Mouse (Mus musculus) megakaryocyte-erythroid progenitor cell, adult 5-6 weeks (primary cell): ENCODE results near the gene Olfr427. TPM values are rescaled to one million over a fixed set of nuclear protein-coding genes. Genes with fewer than 3 reads are reported as not detected.
"Not testable (repeated sequence)": the region's sequence is repeated elsewhere in the genome, so short reads cannot be mapped to it uniquely, and the experiment has no call there.

Experiments used
- ATAC-seq: replicated peaks from 2 replicates; pipeline ENCODE4 v1.8.0; 2016; ENCODE audit warnings: mild to moderate bottlenecking, inconsistent platforms; ENCODE audit not compliant: severe bottlenecking, poor library complexity, low FRiP score, low TSS enrichment
- total RNA-seq, 2 experiments: library from RNA; stranded (forward) in 1 of 2; stranded (reverse) in 1 of 2; fragments of 200-1000, 215-1000 nt in 1 of 2; fragments of >200 nt in 1 of 2; fragmentation: Nextera tagmentation in 1 of 2; gene quantifications; 2 replicates each; pipeline ENCODE4 v1.2.3; 2014 to 2017

The Olfr427 gene
- total RNA-seq (2014; fragmentation: Nextera tagmentation) (not detected in 2 replicates), total RNA-seq (2017) (not detected in 2 replicates)

DNA sequence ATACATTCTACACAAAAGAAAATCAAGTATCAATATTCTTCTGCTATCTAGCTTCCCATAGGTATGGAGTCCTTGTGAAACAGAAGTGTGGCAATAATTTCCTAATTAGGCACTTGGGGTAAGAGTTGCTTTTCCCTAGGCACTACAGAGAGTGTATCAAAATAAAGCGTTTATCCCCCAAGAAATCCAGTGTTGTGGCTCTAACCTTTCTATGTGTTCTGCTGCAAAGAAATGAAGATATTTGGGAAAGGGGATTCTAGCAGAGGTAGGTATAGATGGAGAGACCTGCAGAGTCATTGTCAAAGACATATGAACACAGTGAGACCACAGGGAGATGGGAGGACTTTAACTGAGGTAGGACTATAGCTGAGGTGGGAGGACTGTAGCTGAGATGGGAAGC lies at the start of gene Olfr427:
Gene Olfr427 (plus strand): TSS at position 301 of the 400 bp plus-strand sequence.
- no peak for ATAC-seq

DNA sequence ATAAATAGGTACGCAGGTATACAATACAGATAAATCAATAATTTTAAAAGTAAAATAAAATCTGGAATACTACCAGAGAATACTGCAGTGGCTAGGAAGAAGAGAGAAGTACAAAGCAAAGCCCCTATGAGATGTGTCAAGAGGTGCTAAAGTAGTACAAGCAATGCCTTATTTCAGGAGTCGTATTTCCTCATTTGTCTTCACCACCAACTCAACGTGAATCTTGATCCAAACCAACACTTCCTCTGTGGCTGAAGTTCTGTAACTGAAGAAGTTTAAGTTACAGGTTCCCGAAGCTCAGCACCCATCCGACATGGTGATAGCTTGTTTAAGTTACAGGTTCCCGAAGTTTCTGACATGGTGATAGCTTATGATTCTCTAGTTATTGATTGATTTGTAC lies 48.5 kb upstream of the Olfr427 start:
- not testable (repeated sequence) for ATAC-seq

DNA sequence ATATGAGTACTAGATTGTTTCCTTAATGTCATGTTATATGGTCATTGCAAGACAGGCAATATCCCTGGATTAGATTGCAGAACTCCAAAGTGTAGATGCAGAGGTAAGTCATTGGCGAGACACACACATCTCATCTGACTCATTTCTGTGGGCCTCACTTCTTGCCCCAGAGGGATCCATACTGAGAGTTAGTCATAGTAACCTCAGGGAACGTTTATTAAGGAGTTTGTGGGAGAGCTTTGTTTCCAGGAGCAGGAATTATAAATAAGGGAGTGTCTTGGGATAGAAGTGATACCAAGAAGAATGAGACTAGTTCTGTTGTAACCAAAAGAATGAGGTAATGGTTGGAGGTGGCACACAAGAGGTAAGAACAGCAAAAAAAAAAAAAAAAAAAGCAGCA lies 47.8 kb upstream of the Olfr427 start, which contains the start of gene Olfr432:
Gene Olfr432 (plus strand): TSS at position 313 of the 400 bp plus-strand sequence.
- ATAC-seq = no peak

DNA sequence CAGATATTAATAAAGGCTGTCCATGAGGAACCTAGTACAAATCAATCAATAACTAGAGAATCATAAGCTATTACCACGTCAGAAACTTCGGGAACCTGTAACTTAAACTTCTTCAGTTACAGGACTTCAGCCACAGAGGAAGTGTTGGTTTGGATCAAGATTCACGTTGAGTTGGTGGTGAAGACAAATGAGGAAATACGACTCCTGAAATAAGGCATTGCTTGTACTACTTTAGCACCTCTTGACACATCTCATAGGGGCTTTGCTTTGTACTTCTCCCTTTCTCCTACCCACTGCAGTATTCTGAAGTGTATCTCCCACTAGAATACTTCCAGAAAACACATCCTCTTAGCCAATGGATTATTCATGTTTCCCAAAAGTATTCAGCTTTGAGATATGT lies 47.3 kb upstream of the Olfr427 start:
- not testable (repeated sequence) for ATAC-seq

DNA sequence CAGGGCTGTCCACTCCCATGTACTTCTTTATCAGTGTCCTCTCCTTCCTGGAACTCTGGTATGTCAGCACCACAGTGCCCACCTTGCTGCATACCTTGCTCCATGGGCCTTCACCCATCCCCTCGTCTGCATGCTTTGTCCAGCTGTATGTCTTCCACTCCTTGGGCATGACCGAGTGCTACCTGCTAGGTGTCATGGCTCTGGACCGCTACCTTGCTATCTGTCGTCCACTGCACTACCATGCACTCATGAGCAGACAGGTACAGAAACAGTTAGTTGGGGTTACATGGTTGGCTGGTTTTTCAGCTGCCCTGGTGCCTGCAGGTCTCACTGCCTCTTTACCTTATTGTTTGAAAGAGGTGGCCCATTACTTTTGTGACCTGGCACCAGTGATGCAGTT lies 46.2 kb upstream of the Olfr427 start:
- no peak for ATAC-seq

DNA sequence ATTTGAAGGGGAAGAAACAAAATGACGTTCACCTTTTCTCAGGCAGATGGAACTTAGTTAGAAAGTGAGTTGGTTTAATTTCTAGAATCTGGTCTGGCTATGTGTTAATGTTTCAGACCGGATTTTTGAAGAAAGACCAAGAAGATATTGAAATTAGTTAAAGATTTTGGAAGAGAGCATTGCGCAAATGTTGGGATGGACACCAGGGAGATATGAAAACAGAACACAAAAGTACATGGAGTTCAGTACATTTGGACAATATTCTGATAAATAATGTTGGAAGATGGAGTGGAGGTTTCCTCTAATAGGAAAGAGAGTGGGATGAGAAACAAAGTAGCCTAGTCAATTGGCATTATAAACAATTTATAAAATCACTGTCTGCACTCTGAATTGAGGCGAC lies 45.2 kb upstream of the Olfr427 start:
- ATAC-seq = no peak

DNA sequence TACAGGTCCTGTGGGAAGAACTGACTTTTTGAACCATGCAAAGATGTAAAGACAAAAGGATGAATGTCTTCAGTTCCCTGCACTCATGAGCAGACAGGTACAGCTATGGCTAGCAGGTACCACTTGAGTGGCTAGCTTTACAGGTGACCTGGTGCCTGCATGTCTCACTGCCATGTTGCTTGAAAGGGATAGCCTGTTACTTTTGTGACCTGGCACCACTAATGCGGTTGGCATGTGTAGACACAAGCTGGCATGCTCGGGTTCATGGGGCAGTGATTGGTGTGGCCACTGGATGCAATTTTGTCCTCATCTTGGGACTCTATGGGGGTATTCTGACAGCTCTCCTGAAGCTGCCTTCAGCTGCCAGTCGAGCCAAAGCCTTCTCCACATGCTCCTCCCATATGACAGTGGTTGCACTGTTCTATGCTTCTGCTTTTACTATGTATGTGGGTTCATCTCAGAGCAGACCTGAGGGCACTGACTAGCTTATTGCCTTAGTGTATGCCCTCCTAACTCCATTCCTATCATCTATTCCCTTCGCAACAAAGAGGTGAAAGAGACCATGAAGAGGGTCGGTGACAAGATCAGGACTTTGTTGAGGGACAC lies 44.7 kb upstream of the Olfr427 start:
- no peak for ATAC-seq

DNA sequence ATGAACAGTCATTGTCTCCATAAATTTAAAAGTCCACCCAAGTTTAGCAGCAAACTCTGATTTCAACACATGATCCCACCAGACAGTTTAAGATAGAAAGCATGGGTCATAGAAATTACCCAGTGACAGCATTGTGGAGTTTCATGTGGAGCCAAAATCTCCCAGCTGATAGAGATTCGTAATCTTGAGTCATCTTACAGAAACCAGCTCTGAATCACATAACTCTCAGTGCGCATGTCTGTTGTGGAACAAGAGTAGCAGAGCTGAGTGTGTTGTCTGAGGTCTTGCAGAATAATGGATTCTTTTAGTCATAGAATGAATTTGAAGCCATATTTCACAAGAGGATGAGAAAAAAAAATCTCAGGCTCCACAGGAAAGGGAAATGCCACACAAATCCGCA lies 43.7 kb upstream of the Olfr427 start:
- ATAC-seq = no peak

DNA sequence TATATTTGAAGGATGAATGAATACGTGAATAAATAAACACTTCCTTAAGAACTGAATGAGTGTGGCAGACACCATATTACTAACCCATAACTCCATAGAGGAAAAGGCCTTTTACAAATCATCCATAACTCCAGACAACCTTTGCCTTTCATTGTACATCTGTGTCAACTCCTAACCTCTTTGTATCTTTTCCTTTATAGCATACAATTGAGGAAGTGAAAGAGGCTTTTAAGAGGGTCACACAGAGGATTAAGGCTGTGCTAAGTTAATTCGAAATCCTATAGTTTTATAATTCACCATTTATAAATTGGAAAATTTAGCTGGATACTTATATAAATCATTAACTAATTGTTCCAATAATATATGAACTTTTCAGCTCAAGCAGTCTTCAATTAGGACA lies 41.4 kb upstream of the Olfr427 start:
- no peak for ATAC-seq

DNA sequence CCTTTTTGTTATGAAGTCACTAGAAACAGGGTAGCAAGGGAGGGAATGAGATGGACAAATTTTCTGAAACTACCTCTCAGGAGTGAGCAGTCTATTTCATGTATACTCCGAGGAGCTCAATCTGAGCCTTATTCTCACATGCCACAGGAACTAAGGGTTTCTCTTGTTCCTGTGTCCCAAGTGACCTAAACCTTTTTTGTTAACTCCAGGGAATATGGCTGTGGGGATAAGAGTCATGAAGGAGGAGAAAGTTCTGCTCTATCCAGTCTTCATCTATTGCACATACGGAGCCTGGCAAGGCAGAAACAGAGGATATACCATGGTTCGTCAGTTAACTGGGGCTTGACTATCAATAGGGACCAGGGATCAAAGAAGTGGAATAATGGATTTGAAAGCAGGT lies 30.4 kb upstream of the Olfr427 start, which contains the start of gene Olfr430:
Gene Olfr430 (plus strand): TSS at position 301 of the 400 bp plus-strand sequence.
- ATAC-seq = no peak

DNA sequence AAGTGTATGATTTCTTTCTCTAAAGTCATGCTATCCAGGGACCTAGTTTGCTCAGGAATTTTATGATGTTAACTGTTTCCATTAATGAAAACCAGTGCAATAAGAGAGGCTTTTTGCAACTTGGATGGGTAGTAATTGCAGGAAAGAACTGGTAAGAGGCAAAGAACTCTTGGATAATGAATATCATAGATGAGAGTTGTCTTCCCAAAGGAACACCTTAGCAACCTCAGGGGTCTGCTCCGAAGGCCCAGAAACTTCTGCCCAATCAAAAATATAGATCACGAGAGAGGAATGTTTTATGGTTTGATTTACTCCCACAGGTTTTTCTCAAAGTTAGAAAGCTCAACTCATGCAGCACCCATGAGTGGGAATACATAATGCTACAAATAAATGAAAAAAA lies 12.7 kb upstream of the Olfr427 start, which contains the start of gene Olfr429:
Gene Olfr429 (plus strand): TSS at position 301 of the 400 bp plus-strand sequence.
- no peak for ATAC-seq

DNA sequence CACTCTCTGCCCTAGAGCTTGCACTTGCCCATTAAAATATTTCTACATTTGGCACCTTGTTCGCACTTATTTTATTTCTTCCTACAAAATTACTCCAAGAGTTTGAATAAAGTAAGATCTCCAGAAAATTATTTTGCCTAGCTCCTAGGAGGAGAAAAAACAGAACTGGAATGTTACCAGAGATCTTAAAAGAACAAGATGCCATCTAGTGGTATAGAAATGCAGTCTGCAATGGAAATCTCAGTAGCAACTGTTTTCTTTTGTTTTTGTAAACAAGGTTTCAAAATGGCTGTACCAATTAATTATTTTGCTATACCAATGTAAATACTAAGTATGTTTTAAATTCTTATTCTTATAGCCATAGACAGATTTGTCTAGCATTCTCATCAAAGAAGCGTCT lies 7.0 kb downstream of the Olfr427 start:
- no peak for ATAC-seq

DNA sequence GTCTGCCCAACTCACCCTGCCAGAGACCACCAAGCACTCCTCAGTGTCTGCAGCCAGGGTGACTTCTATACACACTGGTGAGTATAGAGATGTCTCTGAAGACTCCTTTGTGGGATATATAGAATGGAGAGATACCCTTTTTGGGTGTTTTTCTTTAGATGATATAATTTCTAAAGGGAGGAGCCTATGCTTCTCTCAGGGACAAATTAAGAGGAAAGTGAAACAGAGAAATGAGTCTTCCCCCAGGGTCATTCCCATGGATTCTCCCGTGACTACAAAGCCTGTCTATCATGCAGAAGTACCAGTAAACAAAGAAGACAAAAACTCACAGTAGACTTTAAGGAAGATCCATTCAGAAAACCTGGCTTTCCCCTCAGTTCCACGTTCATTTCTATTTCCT lies 24.4 kb downstream of the Olfr427 start, which contains the start of gene Olfr231:
Gene Olfr231 (minus strand): TSS at position 101 of the 400 bp plus-strand sequence.
- ATAC-seq = no peak

DNA sequence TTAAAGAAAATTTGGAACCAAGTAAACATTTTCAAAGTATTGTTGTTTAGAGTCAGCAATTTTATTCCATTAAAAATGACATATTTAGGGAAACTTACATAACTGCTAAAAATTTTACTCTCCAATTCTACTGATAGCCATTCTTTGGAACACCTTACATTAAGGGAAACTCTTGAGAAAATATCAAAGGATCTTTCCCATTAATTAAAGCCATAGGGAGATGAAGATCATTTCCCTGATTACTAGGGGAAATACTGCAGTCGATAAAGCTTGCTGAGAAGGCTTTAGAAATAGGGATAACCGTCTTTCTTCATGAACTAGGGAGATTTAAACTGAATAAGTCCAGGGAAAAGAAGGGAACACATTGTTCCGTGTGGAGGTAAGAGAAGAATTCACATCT lies 34.5 kb downstream of the Olfr427 start, which contains the start of gene Olfr424:
Gene Olfr424 (plus strand): TSS at position 301 of the 400 bp plus-strand sequence.
- no peak for ATAC-seq

DNA sequence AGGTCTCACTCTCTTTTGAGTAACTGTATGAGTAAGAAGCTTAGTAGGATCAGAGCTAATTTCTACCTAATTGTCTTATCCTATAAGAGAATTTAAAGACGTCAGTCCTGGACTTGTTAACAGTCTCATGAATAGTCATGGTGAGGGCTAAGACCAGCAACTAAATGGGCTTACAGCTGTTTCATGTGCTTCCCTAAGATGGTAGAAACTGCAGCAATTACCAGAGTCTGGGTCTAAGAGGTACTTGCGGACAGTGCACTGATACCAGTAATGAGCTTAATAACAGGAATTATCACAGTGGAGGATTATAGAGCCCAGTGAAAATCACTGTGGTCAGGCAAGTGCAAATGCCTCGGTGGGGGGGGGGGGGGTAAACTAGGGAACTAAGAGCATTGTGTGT lies 35.3 kb downstream of the Olfr427 start:
- no peak for ATAC-seq

DNA sequence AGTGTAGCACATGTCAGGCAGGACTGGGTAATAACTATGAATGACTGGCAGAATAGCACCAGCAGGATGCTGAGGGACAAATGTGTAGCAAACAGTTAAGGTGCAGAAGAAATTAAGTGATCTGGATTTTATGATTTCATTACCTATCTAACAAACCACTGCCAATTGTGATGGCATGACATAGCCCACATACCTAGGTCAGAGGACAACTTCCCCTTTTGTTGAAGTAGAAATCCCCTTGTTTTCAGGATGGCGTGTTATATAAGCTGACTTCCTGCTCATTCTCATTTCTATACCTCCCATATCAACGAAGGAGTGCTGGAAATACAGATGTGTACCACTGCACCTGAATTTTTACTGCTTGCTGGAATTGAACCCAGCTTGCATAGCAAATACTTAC lies 44.7 kb downstream of the Olfr427 start:
- ATAC-seq = no peak

DNA sequence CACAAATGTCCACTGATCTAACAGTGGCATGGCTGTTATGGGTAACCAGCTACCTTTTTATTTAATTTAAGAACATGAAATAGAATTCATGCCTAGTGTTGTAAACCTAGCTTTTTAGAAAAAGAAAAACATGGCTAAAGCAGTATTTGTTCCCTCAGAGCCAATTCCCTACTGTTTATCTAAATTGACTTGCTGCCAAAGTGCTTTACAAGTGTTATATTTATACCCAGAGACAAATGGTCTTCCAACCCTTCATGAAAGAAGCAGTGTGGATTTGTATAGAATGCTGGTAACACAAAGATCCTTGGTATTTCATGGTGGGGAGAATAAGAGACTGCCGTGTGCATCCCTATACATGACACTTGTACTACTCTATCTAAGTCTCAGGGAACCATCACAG lies 50.0 kb downstream of the Olfr427 start:
- ATAC-seq = no peak

DNA sequence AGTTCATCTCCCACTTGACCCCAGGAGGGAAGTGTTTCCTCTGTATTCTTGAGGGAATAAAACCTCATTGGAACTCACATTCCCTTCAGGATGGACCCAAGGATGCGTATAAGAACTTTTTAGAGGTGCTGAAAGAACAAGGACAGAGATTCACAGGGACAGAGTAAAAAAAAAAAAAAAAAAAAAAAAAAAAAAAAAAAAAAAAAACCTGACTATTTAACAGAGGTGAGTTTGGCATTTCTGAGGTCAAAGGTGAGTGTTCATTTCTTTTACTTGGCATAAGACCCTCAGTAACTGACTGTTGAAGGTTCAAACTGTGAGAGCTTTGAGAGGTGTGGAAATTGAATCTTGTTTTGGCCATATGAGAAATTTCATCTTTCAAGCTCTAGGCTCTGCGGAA lies 52.6 kb downstream of the Olfr427 start:
- ATAC-seq = no peak
